Mouse (Mus musculus): Measurements from ENCODE around the gene Emp2. TPM values are rescaled to one million over a fixed set of nuclear protein-coding genes. Genes with fewer than 3 reads are reported as not detected.
"Not testable (repeated sequence)": the region's sequence is repeated elsewhere in the genome, so short reads cannot be mapped to it uniquely, and the experiment has no call there.

Gene Emp2
- polyA plus RNA-seq, 1 experiment = not detected

- H3K4me1 ChIP-seq (ENCODE audit: control insufficient read depth) = no peaks in the 10 kb centered on the region
These were observed 33.3 kb downstream of the Emp2 start for GRCm38 (mm10) chr16:10280286-10280951.

GRCm38 (mm10) chr16:10276778-10277177 is 37.0 kb downstream of the Emp2 start:
- not testable (repeated sequence) for H3K4me1 ChIP-seq (ENCODE audit: control insufficient read depth); H3K9me3 ChIP-seq (ENCODE audit: control insufficient read depth, low read length); H3K36me3 ChIP-seq (ENCODE audit: control insufficient read depth); H3K27me3 ChIP-seq (ENCODE audit: control insufficient read depth); H3K4me3 ChIP-seq (replicated peaks)

More at GRCm38 (mm10) chr16:10280286-10280951, 33.3 kb downstream of the Emp2 start:
- H3K9me3 ChIP-seq (ENCODE audit: control insufficient read depth, low read length) = no peaks in the 10 kb centered on the region
- no peaks in the 10 kb centered on the region for H3K27me3 ChIP-seq (ENCODE audit: control insufficient read depth)
- TF ChIP-seq TAL1 (IDR thresholded peaks at IDR 0.05; ENCODE audit: low read length) (no peak), GATA1 (IDR thresholded peaks at IDR 0.05; ENCODE audit: low read length) (no peak)
- no peaks in the 10 kb centered on the region; the same call in 1 of the 2 replicates for H3K36me3 ChIP-seq (ENCODE audit: control insufficient read depth)
- no peak overlapping the region for H3K4me3 ChIP-seq (replicated peaks)

GRCm38 (mm10) chr16:10274465-10274864 is 39.3 kb downstream of the Emp2 start:
- TF ChIP-seq GATA1 (IDR thresholded peaks at IDR 0.05; ENCODE audit: low read length) = no peak
- no peak for TF ChIP-seq TAL1 (IDR thresholded peaks at IDR 0.05; ENCODE audit: low read length)
- no peaks in the 10 kb centered on the region for H3K27me3 ChIP-seq (ENCODE audit: control insufficient read depth)
- H3K4me1 ChIP-seq (ENCODE audit: control insufficient read depth) = no peaks in the 10 kb centered on the region
- no peaks in the 10 kb centered on the region for H3K9me3 ChIP-seq (ENCODE audit: control insufficient read depth, low read length)
- H3K4me3 ChIP-seq (replicated peaks) = no peak overlapping the region
- no peaks in the 10 kb centered on the region for H3K36me3 ChIP-seq (ENCODE audit: control insufficient read depth)

- no peak for TF ChIP-seq GATA1 (IDR thresholded peaks at IDR 0.05; ENCODE audit: low read length)
- Histone ChIP-seq H3K4me3 (replicated peaks) (no peak overlapping the region), H3K4me1 (ENCODE audit: control insufficient read depth) (no peaks in the 10 kb centered on the region), H3K36me3 (ENCODE audit: control insufficient read depth) (no peaks in the 10 kb centered on the region), H3K27me3 (ENCODE audit: control insufficient read depth) (no peaks in the 10 kb centered on the region), H3K9me3 (ENCODE audit: control insufficient read depth, low read length) (no peaks in the 10 kb centered on the region)
These were observed 41.5 kb downstream of the Emp2 start for GRCm38 (mm10) chr16:10272256-10272655.

- H3K36me3 ChIP-seq (ENCODE audit: control insufficient read depth) = no peaks in the 10 kb centered on the region
- H3K4me3 ChIP-seq (replicated peaks) = no peak overlapping the region
- H3K27me3 ChIP-seq (ENCODE audit: control insufficient read depth) = no peaks in the 10 kb centered on the region
- H3K9me3 ChIP-seq (ENCODE audit: control insufficient read depth, low read length) = peaks cover 4% of the 10 kb centered on the region; the same call in 1 of the 2 replicates
- no peaks in the 10 kb centered on the region for H3K4me1 ChIP-seq (ENCODE audit: control insufficient read depth)
- TF ChIP-seq GATA1 (IDR thresholded peaks at IDR 0.05; ENCODE audit: low read length) (no peak), TAL1 (IDR thresholded peaks at IDR 0.05; ENCODE audit: low read length) (no peak)
These were observed 59.8 kb downstream of the Emp2 start for GRCm38 (mm10) chr16:10253993-10254392.

GRCm38 (mm10) chr16:10236601-10237000 is 77.2 kb downstream of the Emp2 start:
- Histone ChIP-seq H3K27me3 (ENCODE audit: control insufficient read depth) (no peaks in the 10 kb centered on the region), H3K4me3 (replicated peaks) (no peak overlapping the region), H3K36me3 (ENCODE audit: control insufficient read depth) (no peaks in the 10 kb centered on the region), H3K4me1 (ENCODE audit: control insufficient read depth) (no peaks in the 10 kb centered on the region), H3K9me3 (ENCODE audit: control insufficient read depth, low read length) (no peaks in the 10 kb centered on the region)
- no peak for TF ChIP-seq TAL1 (IDR thresholded peaks at IDR 0.05; ENCODE audit: low read length)
- no peak for TF ChIP-seq GATA1 (IDR thresholded peaks at IDR 0.05; ENCODE audit: low read length)

Other genes starting within 250 kb of the Emp2 start
- gene Rpl39l, start 143.7 kb downstream of the Emp2 start, polyA plus RNA-seq (2012) = 0.12 TPM in 1 of 2 replicates, not detected in the other
- not detected in 2 replicates for gene Atf7ip2, start 121.3 kb downstream of the Emp2 start, polyA plus RNA-seq (2012)
- not detected in 2 replicates for gene Tekt5, start 81.5 kb upstream of the Emp2 start, polyA plus RNA-seq (2012)
- 3.0 and 3.6 TPM in 2 replicates for gene Nubp1, start 98.0 kb upstream of the Emp2 start, polyA plus RNA-seq (2012)
- gene Tvp23a, start 133.4 kb upstream of the Emp2 start, polyA plus RNA-seq (2012) = not detected in 2 replicates
- not detected in 2 replicates for gene Ciita, start 166.1 kb upstream of the Emp2 start, polyA plus RNA-seq (2012)
- gene Dexi, start 229.1 kb upstream of the Emp2 start, polyA plus RNA-seq (2012) = 1.1 and 1.6 TPM in 2 replicates
- gene Clec16a, start 231.4 kb upstream of the Emp2 start, polyA plus RNA-seq (2012) = 0.99 and 1.1 TPM in 2 replicates